Mouse (Mus musculus) kidney, postnatal 25 days (tissue): ENCODE data around the gene Exd2.

Source experiments
- DNase-seq, 2 experiments: peaks; one replicate each; pipeline ENCODE4 v3.0.0; 2021; ENCODE audit warnings: mixed read lengths in 2 of 2

Exd2 gene

GRCm38 (mm10) chr12:80498356-80498755 lies 35.5 kb downstream of the Exd2 start:
- DNase-seq = no peak

DNA sequence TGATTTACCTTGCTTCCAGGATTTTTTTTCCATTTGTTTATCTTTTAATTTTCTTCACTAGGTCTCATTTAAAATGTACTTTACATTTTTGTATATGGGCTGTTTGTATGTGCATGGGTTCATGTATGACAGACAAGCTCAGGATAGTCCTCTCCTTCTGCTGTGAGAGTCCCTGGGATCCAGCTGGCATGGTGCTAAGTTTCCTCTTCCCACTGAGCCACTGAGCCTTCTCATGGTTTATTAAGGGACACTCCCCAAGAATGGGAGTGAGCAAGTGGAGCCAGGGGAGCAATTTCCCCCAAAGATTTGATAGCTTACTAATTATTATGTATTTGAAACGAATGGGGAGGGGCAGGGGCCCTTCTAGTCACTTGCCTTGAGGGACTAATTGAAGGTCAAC lies 37.6 kb downstream of the Exd2 start:
- no peak for DNase-seq

GRCm38 (mm10) chr12:80504718-80505117 lies 41.8 kb downstream of the Exd2 start:
- no peak for DNase-seq

DNA sequence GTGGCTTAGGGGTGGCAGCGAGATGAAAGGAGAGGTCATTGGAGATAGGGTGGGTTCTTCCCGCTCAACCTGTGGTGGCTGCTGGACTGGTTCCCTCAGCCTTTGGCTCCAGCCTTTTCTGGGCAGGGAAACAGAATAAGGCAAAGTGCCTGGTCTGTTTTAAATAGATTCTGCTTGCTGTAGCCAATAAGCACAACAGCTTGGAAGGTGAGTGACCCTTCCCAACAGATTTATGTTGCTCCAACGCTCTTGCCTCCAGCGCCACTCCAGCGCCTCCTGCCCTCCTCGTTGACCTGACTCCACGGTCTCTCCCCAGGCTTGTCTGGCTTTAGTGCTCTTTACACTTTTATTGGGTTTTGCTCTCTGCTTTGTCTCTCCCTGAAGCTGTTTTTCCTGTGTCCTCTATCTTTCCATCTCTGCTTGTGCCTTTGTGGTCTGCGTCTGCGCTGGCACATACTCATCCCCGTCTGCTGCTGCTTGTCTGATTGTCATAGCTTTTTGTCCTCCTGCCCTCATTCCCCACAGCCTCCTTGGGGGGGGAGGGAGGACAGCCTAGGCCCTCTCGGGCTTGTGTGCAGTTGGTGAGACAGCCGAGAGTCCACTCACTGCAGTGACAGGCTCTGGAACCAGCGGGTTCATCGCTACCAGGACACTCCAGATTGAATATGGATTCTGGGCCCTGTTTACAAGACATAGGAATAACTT lies 44.3 kb downstream of the Exd2 start:
- DNase-seq = peak; percentile 27 to 60

DNA sequence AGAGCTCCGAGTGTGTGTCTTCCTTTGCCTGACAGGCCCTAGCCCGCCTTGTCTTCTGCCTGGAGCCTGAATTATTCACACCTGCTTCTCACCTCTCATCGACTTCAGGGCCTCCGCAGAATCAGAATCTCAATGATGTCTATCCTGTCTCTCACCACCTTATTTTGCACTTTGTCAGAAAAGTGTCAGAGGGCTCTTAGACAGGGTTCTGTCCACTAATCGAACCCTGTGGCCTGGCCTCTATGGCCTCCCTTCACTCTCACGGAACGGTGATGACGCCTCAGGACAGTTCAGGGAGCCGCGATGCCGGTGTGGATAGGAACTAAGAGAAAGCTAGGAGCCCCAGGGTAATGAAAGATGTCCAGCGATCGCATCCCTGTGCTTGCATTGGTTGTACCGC lies 55.1 kb downstream of the Exd2 start, which contains the start of gene Galnt16:
TSS of gene Galnt16 (plus strand) at position 301 of the 400 bp plus-strand sequence.
- no peak for DNase-seq

- no peak for DNase-seq
Observed at GRCm38 (mm10) chr12:80518393-80518756, 55.5 kb downstream of the Exd2 start.

DNA sequence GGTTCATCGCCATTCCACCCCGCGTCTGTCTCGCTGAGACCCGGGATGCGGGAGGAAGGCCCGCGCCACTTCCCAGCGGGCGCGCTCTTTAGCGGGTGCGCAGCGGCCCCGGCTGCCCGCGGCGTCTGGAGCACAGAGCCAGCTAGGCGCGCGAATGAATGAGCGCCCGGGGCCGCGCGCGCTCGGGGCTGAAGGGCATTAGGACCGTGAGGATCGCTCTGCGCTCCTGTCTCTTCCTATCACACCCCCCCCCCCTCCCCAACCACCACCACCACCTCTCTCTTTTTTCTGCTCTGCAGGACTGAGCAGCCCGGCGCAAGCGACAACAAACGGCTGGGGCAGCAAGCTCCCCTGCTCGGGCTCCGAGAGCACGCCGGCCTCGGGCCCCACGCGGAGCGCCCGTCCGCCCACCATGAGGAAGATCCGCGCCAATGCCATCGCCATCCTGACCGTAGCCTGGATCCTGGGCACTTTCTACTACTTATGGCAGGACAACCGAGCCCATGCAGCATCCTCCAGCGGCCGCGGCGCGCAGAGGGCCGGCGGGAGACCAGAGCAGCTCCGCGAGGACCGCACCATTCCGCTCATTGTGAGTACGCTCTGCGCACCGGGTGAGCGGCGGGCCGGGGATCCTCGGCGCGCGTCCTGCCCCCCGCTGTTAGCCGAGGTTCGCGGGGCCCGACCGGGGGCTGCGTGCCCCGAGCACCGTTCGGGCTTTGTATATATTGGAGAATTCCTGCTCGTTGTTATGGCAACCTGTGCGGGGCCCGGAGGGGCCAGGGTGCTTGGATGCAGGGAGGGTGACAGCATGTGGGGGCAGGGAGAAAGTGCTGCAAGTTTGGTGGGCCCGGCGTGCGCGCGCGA lies 56.1 kb downstream of the Exd2 start:
- DNase-seq = no peak

DNA sequence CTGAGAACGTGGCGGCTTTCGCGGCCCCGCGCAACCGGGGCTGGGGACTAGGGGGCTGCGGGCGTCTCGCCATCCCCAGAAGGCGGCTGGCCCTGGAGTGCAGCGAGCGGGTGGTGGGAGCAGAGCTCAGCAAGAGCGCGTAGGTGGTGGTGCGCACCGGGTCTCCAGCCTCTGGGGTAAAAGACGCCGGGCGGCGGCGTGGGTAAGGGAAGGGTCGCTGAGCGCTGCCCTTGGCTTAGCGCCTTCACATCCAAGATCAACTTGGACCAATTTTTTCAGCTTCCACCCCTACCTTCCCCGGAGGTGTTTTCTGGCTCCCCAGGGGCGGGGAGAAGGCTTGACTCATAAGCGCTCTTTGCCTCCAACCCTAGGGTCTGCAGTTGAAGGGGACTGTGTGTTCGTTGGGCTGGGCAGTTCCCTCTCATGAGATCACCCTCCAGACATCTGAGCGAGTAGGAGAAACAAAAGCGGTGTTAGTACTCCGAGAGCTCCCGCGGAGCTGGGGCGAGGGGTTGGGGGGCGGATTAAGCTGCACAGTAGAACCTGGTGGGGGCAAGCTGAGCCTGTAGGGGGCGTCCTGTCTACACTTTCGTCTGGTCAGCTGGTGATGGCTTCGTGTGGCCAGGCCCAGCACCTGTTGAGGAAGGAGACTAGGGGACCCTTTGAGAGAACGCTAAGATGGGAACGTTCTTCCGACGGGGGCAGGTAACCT lies 56.9 kb downstream of the Exd2 start:
- DNase-seq = peak in 1 of 2 experiments; percentile 17

GRCm38 (mm10) chr12:80522006-80522405 lies 59.1 kb downstream of the Exd2 start:
- DNase-seq = no peak

GRCm38 (mm10) chr12:80524276-80524921 lies 61.5 kb downstream of the Exd2 start:
- no peak for DNase-seq

DNA sequence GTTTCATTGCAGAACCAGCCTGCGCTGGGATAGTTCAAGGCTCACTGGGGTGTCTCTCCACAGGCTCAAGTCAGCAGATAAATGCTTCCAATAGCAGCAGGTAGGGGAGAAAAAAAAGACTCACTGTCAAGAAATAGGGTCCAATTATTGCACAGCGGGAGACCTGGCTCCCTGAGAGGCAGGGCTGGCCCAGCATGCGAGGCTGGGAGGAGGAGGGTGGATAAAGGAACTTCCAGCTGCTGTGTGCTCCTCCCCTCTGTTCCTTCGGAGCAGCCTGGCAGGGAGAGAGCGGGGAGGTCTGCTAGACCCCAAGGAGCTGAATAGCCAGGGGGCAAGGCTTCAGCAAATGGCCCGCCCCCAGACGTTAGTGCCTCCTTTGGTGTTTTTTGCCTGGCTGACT lies 62.6 kb downstream of the Exd2 start:
- DNase-seq = no peak

GRCm38 (mm10) chr12:80526511-80526910 lies 63.6 kb downstream of the Exd2 start:
- DNase-seq = no peak

- no peak for DNase-seq
Observed at GRCm38 (mm10) chr12:80527727-80528389, 65.0 kb downstream of the Exd2 start.

DNA sequence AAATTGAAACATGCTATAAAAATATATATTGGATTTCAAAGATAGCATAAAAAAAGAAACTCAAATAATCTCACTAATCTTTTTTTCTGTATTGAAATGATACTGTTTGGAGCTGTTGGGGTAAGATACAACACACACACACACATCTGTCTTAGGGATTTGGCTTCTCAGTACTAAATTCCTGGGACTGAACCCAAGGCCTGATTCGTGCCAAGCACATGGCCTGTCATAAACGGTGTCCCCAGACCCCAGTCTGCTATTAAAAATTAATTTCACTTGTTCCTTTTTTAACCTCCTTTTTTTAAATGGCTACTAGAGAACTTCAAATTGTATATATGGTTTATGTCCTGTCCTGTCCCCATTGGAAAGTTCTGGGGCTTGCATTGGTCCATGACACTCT lies 67.2 kb downstream of the Exd2 start:
- no peak for DNase-seq

DNA sequence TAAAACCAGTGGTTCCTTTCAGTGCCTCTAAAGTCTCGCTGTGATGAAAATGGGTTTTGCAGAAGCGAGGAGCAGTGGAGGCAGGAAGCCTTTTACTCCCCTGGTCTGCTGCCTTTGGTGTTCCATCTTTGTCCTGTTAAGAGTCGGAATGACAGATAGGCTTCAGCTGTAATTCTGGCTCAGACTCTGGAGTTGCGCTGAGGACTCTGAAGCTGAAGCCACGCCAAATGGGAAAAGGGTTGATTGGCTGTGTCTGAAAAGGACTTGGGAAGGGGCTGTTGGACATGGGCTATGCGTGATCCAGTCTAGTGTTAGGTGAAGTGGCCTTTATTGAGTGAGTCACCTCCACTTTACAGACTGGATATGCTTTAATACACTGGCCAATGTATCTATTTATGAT lies 67.7 kb downstream of the Exd2 start:
- no peak for DNase-seq

GRCm38 (mm10) chr12:80531585-80531984 lies 68.7 kb downstream of the Exd2 start:
- DNase-seq = no peak

DNA sequence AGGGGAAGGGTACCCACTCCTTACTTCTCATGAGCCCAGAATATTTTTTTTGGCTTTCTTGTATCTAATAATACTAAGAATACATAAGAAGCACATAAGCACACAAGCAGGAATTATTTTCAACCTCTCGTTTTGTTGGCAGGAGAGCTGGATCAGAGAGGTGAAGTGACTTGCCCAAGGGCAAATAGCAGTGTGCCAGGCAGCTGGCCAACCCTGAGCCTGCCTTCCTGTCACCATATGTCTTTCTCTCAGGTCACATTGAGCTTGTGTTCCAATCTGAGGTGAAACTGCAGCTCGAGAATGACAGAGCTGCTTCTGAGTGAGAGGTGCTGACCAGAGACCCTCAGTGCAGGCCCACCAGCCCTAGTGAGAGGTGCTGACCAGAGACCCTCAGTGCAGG lies 71.0 kb downstream of the Exd2 start:
- peak; percentile 59 to 74 for DNase-seq

- DNase-seq = no peak
Observed at GRCm38 (mm10) chr12:80537313-80537712, 74.4 kb downstream of the Exd2 start.

GRCm38 (mm10) chr12:80538311-80538710 lies 75.4 kb downstream of the Exd2 start:
- DNase-seq = no peak

DNA sequence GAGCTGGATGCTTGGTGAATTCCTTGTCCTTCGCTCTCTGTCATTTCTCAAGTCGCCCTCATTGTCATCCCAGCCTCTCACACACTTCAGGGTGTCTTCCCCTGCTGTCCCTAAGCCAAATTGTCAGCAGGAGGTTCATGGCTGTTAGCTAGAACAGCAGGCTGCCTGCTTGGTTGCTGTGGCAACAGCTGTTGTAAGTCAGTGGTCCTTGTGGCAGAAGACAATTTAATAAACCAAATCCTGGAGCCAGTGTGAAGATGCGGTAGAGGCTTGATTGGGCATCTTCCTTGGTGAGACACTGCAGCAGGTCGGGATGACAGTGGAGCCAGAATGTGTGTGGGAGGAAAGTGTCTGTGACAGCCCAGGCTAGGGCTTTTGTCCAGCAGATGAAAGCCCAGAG lies 82.4 kb downstream of the Exd2 start:
- DNase-seq = no peak

GRCm38 (mm10) chr12:80549646-80550045 lies 86.8 kb downstream of the Exd2 start:
- no peak for DNase-seq
